Mouse (Mus musculus) liver, embryonic 18 days (tissue): Measurements from ENCODE around the gene Ythdf2. TPM values are rescaled to one million over a fixed set of nuclear protein-coding genes. Genes with fewer than 3 reads are reported as not detected.

Experiments
- polyA plus RNA-seq: library from polyadenylated mRNA; depleted of rRNA; stranded (reverse); fragments of >200 nt; gene quantifications from 2 replicates; pipeline ENCODE4 v1.2.3, GENCODE M21; 2012; rRNA removed

The Ythdf2 gene
- polyA plus RNA-seq: 7.1 and 7.3 TPM in 2 replicates

DNA sequence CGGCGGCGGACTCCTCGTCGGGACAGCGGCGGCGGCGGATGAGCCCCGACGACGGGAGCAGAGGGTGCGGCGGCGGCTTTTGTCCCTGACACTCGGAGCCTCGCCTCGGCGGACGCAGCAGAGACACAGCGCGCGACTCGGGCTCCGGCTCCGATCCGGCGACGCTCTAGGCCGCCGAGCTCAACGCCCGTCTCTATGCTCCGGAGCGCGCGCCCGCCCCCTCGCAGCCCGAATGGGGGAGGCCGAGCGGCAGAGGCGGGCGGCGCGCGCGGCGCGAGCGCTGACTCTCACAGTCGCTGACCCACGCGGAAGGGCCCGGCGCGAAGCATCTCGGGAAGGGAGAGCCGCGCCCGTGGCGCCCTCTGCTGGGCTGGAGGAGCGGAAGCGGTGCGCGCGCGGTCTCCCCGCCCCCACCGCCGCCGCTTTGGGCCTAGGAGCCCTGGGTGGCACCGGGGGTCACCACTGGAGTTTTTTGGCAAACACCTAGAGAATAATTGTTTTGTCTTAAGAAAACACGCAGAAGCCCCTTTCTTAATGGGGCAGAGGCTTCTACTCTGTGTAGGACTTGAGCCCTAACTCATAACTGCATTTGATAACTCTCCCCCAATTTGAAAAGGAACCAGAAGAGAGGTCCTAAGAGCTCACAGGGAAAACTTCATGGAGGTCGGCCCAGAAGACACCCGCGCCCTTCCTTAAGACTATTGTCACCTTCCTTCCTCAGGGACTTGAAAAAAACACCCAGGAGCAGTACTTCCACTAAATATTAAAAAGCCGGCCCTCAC lies at the start of gene Ythdf2:
TSS of gene Ythdf2 (minus strand) at position 351 of the 782 bp plus-strand sequence.

DNA sequence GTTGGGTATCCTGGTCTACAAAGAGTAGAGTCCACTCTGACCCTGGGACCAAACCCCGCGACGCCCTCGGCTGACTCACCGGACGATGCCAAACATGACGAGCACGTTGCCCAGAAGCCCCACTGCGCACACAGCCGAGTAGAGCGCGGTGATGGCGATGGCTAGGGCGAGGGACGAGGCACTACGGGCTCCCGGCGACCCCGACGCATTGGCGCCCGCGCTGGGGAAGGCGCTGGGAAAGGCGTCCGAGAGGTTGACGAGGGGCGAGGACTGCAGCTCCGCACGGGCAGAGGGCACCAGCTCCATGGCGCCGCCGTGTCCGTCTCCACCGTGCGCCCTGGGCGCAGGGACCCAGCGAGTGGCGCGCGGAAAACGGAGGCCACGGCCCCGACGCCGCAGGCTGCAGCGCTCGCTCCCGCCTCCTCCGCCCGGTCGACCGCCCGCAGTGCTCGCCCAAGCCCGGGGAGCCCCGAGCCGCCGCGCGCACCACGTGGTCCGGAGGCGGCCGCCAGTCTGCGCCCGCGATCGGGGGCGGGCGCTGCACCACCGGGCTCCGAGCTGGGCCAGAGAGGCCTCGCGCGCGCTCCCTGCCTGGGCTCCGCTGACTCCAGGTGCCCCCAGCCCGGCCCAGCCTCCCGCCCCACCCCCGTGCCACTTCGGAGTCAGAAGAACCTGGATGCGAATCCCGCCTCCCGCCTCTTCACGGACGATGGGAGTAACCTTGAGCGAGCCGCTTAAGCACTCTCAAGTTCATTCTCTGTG lies 67.8 kb downstream of the Ythdf2 start, which contains the start of gene Oprd1:
TSS of gene Oprd1 (minus strand) at position 407 of the 762 bp plus-strand sequence.

Other genes with a start within 250 kb of the Ythdf2 start
- gene Gm10300, start 137.6 kb downstream of the Ythdf2 start, polyA plus RNA-seq: 0.07 TPM in 2 replicates
- 72.0 and 77.9 TPM in 2 replicates for gene Epb41, start 137.0 kb downstream of the Ythdf2 start, polyA plus RNA-seq
- 0.01 and 0.02 TPM in 2 replicates for gene Oprd1, start 67.8 kb downstream of the Ythdf2 start, polyA plus RNA-seq
- gene Gmeb1, start 49.3 kb upstream of the Ythdf2 start, polyA plus RNA-seq: 6.7 and 7.5 TPM in 2 replicates
- 12.4 and 15.0 TPM in 2 replicates for gene Taf12, start 62.1 kb upstream of the Ythdf2 start, polyA plus RNA-seq
- gene Rab42, start 91.1 kb upstream of the Ythdf2 start, polyA plus RNA-seq: 0.22 and 0.36 TPM in 2 replicates
- 7.2 and 7.3 TPM in 2 replicates for gene Trnau1ap, start 117.2 kb upstream of the Ythdf2 start, polyA plus RNA-seq
- gene Rcc1, start 141.3 kb upstream of the Ythdf2 start, polyA plus RNA-seq: 10.5 and 11.0 TPM in 2 replicates
- 4.7 and 6.5 TPM in 2 replicates for gene Phactr4, start 210.2 kb upstream of the Ythdf2 start, polyA plus RNA-seq